Mouse (Mus musculus) bone marrow, adult 2 months (tissue): ENCODE measurements around the gene Ranbp17. TPM values are rescaled to one million over a fixed set of nuclear protein-coding genes. Genes with fewer than 3 reads are reported as not detected.

Experiments used
- H3K27ac ChIP-seq: fragments of 200-500 bp; 2 replicates; pipeline ENCODE4 v1.5.1; 2012; ENCODE audit warnings: low read depth, mild to moderate bottlenecking, control low read depth, inconsistent platforms, low read length; ENCODE audit not compliant: control insufficient read depth, poor library complexity, insufficient read depth
- H3K4me1 ChIP-seq: fragments of 200-500 bp; 2 replicates; pipeline ENCODE4 v1.6.1; 2011; ENCODE audit warnings: low read length; ENCODE audit not compliant: control insufficient read depth, insufficient read depth
- H3K4me3 ChIP-seq: fragments of 200-500 bp; replicated peaks from 2 replicates; pipeline ENCODE3; 2011; ENCODE audit warnings: mild to moderate bottlenecking, low read depth, low read length, control low read depth; ENCODE audit not compliant: control insufficient read depth
- CTCF ChIP-seq: fragments of 200-500 bp; IDR thresholded peaks from 2 replicates; pipeline ENCODE4 v1.5.1; 2011; ENCODE audit warnings: low read length, control low read depth; ENCODE audit not compliant: control insufficient read depth, insufficient read depth
- POLR2A ChIP-seq: fragments of 200-500 bp; IDR thresholded peaks from 2 replicates; pipeline ENCODE4 v1.6.1; 2011; ENCODE audit warnings: low read depth, mild to moderate bottlenecking, control low read depth, low read length, borderline replicate concordance; ENCODE audit not compliant: control insufficient read depth
- WGBS: fragments of 180-500 bp; shearing (Covaris S2); methylation state at CpG from one replicate; pipeline ENCODE4 v1.1.7; 2018; 5-methylcytosine and 5-hydroxymethylcytosine counted together
- polyA plus RNA-seq: library from polyadenylated mRNA; stranded (reverse); fragments of >200 nt; gene quantifications from 2 replicates; pipeline ENCODE4 v1.2.4, GENCODE M21; 2011; ENCODE audit warnings: low replicate concordance; ENCODE audit not compliant: missing spikeins, insufficient read depth, insufficient read length

The Ranbp17 gene
- polyA plus RNA-seq, 1 experiment: 3.6 TPM

DNA sequence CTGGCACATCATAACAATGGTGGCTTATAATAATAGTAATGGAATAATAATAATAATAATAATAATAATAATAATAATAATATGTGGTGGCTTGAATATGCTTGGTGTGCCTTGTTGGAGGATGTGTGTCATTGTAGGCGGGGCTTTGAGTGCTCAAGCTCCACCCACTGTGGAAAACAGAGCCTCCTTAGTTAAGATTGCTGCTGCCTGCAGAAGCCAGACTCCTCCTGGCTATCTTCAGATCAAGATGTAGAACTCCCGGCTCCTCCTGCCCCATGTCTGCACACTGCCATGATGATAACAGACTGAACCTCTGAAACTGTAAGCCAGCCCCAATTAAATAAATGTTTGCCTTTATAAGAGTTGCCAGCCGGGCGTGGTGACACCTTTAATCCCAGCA lies 21.0 kb upstream of the Ranbp17 start:
- no peak for TF ChIP-seq CTCF
- no peak for TF ChIP-seq POLR2A
- H3K27ac ChIP-seq: no peak overlapping the region
- no peaks in the 10 kb centered on the region for H3K4me1 ChIP-seq
- 75% methylated on average over 4 of the region's 4 CpGs for WGBS
- H3K4me3 ChIP-seq: no peak overlapping the region

DNA sequence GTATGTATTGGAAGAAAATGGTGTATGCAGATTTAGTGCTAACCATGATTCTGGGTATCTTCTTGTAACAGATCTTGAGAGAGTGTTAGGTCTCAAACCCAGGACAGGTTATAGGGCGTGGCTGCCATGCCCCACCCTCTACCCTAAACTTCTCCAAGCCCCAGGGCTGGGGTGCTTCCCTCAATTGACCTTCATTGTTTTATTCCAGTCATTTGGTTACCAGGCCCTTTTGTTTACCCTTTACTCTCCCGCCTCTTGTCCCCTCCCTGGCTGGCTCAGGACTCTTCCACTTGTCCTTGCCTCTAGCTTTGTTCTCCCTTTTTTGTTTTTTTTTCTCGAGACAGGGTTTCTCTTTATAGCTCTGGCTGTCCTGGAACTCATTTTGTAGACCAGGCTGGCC lies 20.0 kb upstream of the Ranbp17 start:
- H3K4me1 ChIP-seq: no peaks in the 10 kb centered on the region
- TF ChIP-seq POLR2A: no peak
- TF ChIP-seq CTCF: no peak
- H3K4me3 ChIP-seq: no peak overlapping the region
- H3K27ac ChIP-seq: no peak overlapping the region
- WGBS: 60% methylated on average over 3 of the region's 3 CpGs

GRCm38 (mm10) chr11:33529576-33529975 lies 16.0 kb upstream of the Ranbp17 start:
- Histone ChIP-seq H3K4me3 (no peak overlapping the region), H3K4me1 (no peaks in the 10 kb centered on the region), H3K27ac (no peak overlapping the region)
- TF ChIP-seq POLR2A: no peak
- TF ChIP-seq CTCF: no peak
- WGBS: 47% methylated on average over 2 of the region's 2 CpGs

DNA sequence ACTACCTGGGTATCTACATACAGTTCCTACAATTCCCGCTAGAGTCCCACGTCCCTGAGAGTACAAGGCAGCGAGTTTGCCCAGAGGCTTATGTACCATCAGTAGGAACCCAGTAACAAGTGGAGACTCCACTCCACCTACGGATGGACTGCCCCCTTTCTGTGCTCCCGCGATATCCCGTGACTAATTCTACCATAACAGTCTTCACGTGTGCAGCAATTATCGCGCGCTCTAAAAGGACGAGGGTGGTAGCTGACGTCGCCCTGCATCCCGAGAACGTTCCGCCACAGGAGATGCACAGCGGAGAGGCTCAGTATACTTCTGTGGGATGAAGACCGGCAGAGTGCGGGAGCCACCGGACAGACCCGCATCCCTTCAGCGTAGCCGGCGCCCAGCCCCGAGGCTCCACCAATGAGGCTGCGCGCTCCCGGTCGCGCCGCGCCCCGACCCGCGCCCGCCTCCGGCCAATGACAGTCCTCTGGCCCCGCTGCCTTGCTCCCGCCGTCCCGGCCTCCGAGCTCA lies 631 bp downstream of the Ranbp17 start:
- TF ChIP-seq CTCF: no peak
- TF ChIP-seq POLR2A: no peak
- H3K4me1 ChIP-seq: no peaks in the 10 kb centered on the region; the same call in 1 of the 2 replicates
- under 1% methylated on average over 42 of the region's 43 CpGs for WGBS
- H3K4me3 ChIP-seq: peak overlapping the region; percentile 57
- H3K27ac ChIP-seq: no peak overlapping the region; the same call in 1 of the 2 replicates

DNA sequence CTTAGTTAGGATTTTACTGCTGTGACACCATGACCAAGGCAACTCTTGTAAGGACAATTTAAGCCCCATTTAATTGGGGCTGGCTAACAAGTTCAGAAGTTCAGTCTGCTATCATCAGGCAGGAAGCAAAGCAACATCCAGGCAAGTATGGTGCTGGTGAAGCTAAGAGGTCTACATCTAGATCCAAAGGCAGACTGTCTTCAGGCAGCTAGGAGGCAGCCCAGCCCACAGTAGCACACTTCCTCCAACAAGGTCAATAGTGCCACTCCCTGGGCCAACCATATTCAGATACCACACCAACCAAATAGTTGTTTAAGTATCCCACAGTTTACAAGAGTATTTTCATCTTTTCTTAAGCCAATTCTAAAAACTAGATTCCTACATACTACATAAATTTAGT lies 4.1 kb downstream of the Ranbp17 start:
- H3K4me3 ChIP-seq: no peak overlapping the region
- no peaks in the 10 kb centered on the region; the same call in 1 of the 2 replicates for H3K4me1 ChIP-seq
- no peak overlapping the region for H3K27ac ChIP-seq
- no peak for TF ChIP-seq CTCF
- no peak for TF ChIP-seq POLR2A

DNA sequence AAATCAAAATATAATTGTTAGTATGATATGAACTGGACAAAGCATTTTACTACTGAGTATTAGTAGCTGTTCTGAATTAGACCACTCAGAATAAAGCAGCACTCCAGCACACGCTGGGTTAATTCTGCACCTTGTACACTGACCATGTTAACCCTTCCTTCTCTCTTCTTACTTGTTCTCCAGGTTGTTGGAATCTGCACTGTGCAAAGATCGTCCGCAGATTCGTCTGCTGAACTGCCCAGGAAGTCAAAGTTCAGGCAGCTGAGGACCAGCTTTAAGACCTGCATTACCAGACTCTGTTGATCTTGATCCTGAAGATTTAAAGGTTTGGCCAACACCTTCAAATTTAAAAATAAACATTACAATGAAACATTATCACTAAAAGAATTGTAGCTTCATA lies 27.8 kb downstream of the Ranbp17 start:
- WGBS: 73% methylated on average over 4 of the region's 4 CpGs
- no peak overlapping the region for H3K4me3 ChIP-seq
- H3K4me1 ChIP-seq: no peaks in the 10 kb centered on the region
- H3K27ac ChIP-seq: no peak overlapping the region
- no peak for TF ChIP-seq POLR2A
- no peak for TF ChIP-seq CTCF

DNA sequence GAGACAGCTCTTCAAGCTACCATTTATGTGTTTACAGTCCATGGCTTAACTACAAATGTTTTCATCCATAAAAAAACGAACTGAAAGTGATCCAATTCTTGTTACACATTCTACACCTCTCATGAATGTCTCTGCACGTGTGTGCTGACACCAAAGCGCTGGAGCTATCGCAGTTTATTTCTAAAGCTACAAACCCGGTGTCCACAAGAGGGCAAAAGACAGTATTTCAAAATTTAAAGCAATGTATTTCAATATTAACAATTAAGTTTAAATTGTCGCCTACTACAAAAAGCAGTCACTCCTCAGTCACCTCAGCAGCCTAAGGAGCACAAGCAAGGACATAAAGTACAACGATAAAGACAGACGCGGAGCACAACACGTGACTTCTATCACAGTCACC lies 33.1 kb downstream of the Ranbp17 start:
- TF ChIP-seq POLR2A: no peak
- TF ChIP-seq CTCF: no peak
- H3K4me3 ChIP-seq: no peak overlapping the region
- H3K4me1 ChIP-seq: no peaks in the 10 kb centered on the region; the same call in 1 of the 2 replicates
- WGBS: 85% methylated on average over 10 of the region's 10 CpGs
- H3K27ac ChIP-seq: no peak overlapping the region

DNA sequence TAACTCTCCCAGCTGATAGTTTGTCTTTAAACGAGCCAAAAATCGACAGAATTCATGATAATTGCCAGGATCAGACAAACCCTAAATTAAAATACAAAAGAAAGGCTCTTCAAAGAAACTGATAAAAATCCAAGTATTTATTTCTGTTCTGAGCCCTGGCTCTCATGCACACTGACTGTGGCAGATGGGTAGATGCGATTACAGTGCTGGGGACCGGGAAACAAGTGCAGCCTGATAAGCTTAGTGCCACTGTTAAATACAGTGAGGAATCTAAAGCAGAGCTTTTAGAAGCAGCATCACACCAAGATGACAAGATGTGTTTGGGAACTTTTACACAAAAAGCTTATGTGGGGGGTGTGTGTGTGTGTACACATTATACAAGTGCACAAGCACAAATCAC lies 34.3 kb downstream of the Ranbp17 start:
- Histone ChIP-seq H3K27ac (no peak overlapping the region), H3K4me1 (no peaks in the 10 kb centered on the region; the same call in 1 of the 2 replicates), H3K4me3 (no peak overlapping the region)
- 71% methylated on average over 4 of the region's 4 CpGs for WGBS
- TF ChIP-seq POLR2A (no peak), CTCF (no peak)

GRCm38 (mm10) chr11:33476634-33477033 lies 36.9 kb downstream of the Ranbp17 start:
- WGBS: 86% methylated on average over 2 of the region's 2 CpGs
- TF ChIP-seq POLR2A (no peak), CTCF (no peak)
- H3K4me3 ChIP-seq: no peak overlapping the region
- no peaks in the 10 kb centered on the region; the same call in 1 of the 2 replicates for H3K4me1 ChIP-seq
- H3K27ac ChIP-seq: no peak overlapping the region
